Mouse (Mus musculus): ENCODE results near the gene Uvrag.
A peak's percentile ranks its signal among the peaks of the same experiment; 100 is the strongest.

The Uvrag gene

DNA sequence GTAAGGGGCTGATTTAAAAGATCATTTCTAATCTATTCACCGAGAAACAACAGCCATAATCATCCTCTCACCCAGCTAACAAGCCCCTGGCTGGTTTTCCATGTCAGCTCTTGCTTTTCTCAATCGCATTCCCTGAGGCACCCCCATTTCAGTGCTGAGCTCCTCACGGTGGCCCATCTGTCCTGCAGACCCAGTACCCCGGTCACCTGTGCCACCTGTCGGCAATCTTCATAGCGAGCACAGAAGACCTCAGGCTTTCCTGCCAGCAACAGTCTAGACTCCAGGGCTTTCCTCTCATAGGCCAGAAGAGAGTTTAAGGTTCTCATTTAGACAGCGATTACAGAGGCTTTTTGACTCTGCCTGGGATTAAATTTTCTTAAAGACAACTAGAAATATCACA is 115.7 kb downstream of the Uvrag start:
- DNase-seq (ENCODE audit: low read depth, low spot score) = peak; percentile 52

DNA sequence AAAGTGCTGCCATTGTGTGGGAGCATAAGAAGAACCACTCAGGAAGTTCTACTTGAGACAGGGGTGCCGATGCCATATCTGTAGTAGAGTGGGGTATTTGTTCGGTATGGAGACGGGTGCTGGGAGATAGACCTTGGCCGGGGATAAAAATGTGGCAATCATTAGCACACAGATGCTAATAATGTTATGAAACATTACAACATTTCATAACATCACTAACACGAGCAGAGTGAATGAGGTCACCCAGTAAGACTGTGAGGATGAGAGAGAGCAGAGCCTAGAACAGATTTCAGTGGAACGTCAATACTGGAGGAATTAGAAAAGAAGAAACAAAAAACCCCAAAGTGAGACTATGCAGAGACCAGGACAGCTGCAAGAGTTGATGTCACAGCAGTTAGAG is 116.2 kb downstream of the Uvrag start:
- no peak for DNase-seq (ENCODE audit: low read depth, low spot score)

DNA sequence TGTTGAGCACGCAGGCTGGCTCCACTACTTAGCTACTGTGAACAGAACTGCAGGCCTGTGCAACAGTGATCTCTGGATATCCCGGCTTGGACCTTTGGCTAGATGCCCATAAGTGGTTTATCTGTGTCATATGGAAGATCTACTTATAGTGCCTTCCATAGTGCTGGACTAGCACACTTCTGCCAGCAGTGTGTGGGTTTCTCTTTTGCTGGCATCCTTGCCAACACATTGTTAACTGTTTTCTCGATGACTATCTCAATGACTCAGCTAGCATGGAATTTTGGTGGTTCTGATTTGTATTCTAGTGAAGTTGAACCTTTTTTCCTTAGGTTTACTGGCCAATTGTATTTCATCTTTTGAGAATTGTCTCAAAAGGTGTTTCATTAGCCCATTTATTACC is 117.0 kb downstream of the Uvrag start:
- DNase-seq (ENCODE audit: low read depth, low spot score) = peak; percentile 72

DNA sequence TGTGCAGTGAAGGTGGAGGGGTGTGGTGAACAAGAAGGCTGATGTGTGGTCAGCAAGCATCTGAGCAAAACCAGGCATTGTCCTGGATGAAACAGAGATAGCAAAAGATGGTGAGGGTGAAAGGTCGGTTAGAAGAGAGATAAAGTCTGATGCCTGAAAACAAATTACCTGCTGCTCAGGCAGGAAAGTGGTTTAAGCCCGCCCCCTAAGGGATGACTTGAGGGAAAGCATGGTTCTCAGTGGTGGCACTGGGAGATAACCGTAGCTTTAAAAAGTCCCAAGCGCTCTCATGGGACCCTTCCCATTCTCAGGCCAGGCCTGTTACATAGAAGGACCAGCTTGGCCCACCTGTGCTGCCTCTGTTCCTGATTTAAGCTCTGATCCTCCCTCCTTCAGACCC is 119.7 kb downstream of the Uvrag start:
- no peak for DNase-seq (ENCODE audit: low read depth, low spot score)

DNA sequence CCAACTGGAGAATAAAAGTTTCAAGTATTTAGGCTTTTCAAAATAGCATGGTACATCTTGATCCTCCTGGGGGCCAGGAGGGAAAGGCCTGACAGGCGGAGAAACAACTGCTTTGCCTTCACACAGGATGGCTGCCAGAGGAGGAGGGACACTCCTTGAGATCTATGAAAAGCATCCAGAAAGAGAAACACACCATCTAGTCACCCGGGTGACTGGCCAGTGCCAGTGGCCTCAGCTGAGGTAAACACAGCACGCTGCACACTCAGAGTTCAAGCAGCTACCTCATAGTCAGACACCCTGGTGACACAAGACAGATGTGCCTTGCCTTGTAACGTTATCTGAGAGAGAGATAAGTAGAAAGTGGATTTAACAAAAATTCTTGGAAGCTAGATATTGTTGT is 120.6 kb downstream of the Uvrag start:
- no peak for DNase-seq (ENCODE audit: low read depth, low spot score)

DNA sequence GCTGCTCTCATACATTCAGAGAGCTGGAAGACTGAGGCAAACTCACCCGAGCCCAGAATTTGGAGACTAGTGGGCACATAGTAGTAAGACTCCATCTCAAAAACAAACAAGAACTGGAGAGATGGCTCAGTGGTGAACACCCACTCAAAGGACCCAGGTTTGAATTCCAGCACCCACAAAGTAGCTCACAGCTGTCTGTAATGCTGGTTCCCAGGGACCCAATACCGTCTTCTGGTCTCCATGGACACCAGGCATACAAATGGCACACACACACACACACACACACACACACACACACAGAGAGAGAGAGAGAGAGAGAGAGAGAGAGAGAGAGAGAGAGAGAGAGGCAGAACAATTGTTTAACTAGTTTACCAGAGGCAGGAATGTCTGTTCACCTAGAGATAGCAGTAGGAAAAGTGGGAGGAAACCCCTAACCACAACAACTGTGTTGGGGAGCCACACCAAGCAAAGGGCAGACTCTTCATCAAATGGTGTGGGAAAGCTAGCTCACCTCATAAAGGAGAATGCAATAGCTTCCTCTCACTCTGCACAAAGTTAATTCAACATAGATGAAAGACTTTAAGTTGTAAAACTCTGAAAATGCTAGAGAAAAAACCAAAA is 123.6 kb downstream of the Uvrag start:
- no peak for DNase-seq (ENCODE audit: low read depth, low spot score)

DNA sequence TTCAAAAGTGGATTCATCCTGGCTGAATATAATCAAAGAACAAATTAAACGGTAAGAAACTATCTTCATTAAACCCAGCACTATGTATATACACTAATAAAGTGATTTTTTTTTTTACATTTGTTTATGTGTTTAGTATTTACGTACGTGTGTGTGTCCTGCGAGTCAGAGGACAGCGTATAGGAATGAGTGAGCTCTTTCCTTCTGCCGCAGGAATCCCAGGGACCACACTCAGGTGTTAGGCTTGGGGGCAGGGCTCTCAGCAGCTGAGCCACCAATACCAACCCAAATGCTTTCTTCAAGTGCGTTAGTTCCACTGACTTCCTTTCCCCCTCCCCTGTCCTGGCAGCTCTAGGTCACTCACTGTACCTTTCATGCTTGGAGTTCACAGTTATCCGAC is 125.0 kb downstream of the Uvrag start:
- DNase-seq (ENCODE audit: low read depth, low spot score) = no peak

DNA sequence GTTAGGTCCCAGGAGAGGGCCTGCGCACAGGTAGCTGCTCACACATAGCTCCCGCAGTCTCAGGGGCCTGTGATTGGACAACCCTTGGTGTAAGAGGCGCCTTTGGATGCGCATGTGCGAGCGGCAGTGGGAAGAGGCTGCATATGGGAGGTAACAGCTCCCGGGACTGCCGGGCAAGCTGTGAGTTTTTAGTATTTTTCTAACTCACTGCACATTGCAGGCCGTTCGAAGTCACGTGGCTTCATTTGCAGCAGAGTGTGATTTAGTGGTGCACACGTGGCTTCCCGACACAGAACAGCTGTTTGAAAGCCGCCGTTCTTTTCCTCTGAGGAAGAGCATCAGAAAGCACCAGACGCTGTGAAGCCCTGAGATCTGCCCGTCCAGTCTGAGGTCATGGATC is 125.5 kb downstream of the Uvrag start:
- DNase-seq (ENCODE audit: low read depth, low spot score) = peak; percentile 86

DNA sequence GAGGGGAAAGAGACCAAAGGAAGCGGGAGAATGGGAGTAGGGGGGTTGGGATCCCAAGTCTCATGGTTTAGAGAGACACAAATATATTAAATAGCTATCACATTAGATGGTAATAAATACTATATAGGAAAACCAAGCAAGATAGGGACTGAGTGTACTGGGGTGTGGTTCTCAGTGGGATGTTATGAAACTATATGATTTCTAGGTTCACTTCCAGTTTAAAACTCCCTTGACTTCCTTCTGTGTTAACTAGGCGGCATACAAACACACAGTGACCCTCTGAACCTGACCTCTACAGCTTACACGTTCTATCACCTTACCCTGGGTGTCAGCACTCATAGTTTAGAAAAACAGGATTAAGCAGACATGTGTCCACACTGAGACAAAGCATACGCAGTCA is 126.3 kb downstream of the Uvrag start:
- DNase-seq (ENCODE audit: low read depth, low spot score) = no peak

DNA sequence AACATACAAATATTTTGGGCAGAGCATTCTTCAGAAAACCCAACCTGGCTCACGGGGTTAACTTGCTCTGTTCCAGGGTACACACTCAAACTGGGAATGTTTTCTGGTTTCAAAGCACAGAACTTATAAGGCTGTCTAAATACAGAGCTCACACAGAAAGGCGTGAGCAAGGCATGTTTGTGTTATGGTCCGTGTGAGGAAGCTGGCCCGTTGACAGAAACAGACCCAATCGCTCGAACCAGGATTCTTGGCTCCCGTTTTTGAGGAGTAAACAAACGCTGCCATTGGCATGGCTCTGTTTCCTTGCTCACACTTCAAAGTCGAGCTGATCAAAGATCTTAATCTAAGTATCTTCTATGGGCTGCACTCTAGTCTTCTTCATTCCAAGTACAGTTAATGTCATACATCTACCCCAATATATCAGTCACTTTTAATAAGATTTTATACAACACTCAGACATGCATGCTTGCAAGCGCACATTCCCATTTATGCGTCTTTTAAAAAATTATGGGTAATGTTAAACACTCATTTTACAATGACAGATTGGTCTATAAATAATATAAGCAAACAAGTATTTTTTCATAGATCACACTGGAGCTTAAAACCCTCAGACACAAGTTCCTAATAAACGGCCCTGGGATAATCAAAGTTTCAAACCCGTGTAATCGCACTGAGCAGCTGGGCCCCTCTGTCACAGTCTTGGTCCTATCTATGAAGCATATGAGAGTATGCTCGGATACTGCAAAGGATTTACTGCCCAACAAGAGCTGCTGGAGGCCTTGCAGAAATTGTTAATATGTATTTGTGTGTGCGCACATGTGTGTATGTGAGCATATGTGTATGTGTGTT is 133.2 kb downstream of the Uvrag start:
- no peak for DNase-seq (ENCODE audit: low read depth, low spot score)

DNA sequence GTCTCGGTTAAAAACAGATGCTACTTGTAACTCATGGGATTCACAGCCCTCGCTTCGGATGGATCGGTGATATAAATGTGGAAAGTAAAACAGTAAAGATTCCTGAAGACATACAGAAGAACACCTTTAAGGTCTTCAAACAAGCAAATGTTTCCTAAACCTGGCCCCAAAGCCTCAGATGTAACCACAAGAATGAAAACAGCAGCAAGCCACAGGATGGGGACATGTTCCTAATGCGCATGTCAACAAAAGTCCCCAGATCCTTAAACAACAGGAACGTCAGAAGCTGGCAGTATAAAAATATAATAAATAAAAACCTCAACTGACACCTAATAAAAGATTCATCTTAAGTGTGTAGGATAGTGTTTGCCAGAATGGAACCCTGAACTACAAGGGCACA is 137.7 kb downstream of the Uvrag start:
- DNase-seq (ENCODE audit: low read depth, low spot score) = no peak

DNA sequence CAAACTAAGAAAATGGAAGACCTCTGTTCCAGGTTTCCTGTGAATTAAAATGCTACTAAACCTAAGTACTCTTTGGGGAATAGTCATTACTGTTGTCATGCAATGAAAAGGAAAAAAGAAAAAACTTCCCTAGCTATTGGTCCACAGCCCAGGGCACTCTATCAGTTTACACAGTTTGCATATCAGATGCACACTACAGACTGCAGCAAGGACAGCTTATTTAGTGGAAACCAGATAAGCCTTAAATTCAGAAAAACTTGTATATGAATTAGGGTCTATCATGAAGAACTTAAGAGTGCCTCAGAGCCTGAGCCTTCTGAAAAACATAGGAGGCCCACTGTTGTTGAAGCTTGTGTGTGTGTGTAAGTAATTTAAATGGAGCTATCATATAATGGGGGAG is 142.2 kb downstream of the Uvrag start:
- DNase-seq (ENCODE audit: low read depth, low spot score) = no peak

DNA sequence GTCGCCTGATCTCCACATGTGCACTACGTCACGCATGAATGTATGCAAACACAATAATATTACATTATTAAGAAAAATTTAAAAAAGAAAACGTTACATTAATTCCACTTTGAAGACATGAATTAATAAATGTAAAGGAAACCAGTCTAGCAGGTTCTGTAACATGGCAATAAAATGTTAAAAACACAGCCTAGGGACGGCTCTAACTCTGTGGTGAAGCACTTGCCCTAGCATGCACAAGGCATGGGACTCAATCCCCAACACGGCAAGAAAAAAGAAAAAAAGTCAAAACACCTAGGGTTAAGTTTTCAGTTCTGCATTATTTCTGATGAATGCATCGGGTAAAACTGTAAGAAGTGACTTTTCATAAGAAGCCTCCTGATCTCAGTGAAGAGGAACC is 143.2 kb downstream of the Uvrag start:
- DNase-seq (ENCODE audit: low read depth, low spot score) = no peak

DNA sequence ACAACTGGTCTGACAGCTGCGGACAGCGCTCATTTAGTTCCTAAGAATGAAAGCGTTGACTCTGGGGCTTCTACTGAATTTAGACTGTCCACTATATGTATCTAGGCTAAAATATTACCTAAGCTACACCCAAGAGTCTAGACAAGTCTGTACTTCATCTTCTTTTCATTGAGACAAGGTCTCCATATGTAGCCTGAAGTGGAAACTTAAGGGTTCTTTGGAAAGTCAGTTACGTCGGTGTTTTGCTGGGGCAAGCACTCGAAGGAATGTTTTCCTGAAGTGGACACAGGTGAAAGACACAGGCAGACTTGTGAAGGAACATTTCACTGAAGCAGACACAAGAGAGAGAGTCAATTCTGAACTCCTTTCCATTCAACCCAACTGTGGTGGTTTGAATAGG is 144.2 kb downstream of the Uvrag start:
- no peak for DNase-seq (ENCODE audit: low read depth, low spot score)

DNA sequence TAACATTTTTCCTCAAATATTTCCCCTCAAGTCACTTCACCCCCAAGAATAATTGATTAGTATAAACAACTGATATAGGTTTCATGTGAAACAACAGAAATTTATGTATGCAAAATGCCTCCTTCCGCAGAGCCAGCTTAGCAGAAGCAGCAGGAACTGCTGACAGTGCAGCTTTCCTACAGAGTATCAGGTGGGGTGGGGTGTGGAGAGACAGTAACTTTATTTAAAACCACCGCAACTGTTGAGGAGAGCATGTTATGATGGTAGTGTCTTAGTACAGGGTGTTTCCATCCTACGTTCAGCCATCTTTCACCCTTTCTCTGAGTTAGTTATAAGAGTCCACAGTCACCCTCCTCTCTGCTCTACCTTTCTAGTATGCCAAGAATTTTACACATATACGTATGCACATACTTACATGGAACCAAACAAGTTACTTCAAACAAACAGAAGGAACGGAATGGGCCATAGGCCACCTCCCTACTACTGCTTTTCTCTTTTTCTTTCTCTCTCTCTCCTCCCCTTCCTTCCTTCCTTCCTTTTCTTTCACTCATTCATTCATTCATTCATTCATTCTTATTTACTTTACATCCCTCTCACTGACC is 145.7 kb downstream of the Uvrag start:
- DNase-seq (ENCODE audit: low read depth, low spot score) = no peak

DNA sequence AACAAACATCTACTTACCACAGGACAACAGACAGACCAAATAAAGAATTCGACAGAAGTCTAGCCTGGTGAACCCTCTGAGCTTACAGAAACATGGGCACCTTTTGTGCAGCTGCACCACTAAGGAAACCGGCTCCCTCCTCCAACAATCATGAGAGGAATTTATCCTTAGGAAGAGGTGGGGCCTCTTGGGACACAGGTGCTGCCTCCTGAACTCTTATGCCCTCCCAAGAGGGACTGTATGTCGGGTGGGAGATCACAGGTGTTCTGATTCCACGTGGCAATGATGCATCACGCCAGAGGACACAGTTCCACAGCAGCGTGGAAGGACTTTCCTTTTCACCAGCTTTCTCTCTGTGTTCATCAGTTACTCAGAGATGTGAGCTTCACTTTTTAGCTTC is 146.8 kb downstream of the Uvrag start:
- no peak for DNase-seq (ENCODE audit: low read depth, low spot score)

DNA sequence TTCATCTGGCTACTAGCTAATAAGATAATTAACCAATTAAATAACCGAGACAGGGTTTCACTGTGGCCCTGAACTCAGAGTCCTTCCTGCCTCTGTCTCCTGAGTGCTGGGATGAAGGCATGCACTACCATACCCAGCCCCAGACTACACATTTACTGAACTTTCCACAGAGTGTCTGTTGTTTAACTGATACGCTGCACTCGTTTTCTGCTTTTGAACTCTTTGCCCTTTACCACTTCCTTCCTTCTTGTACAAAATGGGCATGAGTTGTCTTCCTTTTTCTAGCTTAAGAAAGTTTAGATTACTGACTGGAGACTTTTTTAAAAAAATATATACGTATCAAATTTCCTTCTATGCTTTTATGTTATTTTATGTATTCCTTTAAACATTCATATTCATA is 147.5 kb downstream of the Uvrag start:
- no peak for DNase-seq (ENCODE audit: low read depth, low spot score)

DNA sequence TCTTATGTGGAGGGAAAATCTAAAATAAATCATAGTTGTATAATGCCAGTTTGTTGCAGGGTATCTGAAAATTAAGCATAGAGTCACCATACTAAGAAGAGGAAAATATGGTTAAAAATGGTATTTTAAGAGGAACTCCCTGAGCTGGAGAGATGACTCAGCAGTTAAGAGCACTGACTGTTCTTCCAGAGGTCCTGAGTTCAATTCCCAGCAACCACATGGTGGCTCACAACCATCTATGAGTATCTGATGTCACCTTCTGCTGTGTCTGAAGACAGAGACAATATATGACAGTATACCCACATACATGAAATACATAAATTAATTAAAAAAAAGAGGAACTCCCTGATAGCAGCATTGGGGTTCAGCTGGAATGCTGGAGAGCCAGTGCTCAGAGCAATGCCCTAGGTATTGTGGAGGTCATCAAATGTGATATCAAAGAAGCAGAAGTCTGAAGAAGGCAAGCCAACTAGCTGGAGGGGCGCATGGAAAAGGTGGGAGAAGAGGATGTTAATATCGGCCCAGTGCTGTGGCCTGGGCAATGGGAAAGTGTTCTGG is 149.7 kb downstream of the Uvrag start:
- DNase-seq (ENCODE audit: low read depth, low spot score) = no peak

DNA sequence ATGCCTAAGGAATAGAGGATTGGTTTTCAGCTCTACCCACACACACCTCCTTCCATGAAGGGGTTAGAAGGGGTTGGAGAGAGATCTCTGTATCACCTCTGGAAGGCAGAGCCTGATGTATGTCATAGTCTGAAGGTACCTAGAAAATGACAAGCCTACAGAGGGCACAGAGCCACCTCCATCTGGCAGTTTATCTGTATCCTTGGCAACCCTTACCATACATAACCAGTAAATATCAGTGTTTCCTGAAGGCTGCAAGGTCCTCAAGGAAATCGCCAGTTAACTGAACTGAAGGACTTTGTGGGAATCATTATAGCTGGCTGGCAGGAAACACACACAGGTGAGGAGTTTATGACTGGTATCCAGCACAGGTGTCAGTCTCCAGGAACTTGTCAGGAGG is 150.4 kb downstream of the Uvrag start:
- no peak for DNase-seq (ENCODE audit: low read depth, low spot score)

DNA sequence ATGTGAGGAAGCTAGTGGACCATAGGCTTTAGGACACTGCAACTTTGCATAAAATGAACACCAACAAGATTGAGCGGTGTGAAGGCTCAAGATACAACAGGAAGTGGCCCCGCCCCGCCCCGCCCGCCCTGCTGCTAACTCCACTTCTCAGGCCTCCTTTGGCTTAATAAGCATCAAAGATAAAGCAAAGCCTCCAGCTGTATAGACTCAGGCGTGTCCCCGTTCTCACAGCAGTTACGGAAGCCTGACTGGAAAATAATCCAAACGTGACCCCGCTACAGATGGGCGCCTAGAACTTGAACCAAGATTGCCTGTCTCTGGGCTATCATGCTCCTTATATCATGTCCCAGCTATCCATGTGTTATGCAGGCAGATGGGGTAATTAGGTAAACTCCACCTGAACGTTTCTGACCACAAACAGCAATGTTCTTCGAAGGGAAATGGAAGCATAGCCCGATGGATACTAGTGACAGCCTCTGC is 153.9 kb downstream of the Uvrag start:
- no peak for DNase-seq (ENCODE audit: low read depth, low spot score)

DNA sequence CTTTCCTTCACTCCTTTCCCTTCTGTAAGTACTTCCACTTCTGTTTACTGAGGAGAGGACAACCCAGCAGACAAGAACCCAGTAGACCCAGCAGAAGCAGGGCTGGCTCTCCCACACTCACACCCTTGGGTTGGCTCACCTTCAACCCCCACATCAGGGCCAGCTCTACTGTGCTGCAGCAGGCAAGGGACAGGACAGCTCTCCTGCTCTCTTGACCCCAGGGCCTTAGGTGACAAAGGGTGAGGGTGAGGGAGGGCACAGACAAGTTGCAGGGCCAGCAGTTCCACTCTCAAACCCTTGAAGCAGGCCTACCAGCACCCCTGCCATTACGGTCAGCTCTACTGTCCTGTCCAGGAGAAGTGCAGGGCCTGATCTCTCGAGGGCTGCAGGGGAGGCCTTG is 155.0 kb downstream of the Uvrag start:
- DNase-seq (ENCODE audit: low read depth, low spot score) = no peak

DNA sequence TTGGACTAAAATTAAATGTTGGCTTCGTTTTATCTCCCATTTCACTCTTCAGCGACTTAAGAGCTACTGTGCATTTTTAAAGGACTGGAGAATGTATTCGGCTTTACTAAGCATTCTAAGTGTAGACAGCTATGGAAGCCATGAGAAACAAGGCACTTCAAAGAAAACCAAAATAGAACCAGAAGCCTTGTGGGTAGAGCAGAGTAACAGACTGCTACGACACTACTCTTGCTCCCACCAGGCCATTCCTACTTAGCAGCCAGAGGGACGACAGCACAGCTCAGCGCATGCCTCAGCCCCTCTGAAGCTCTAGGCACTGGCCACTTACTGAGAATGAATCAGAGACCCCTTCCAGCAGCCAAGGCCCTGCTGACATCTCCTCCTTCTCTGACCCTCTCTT is 155.5 kb downstream of the Uvrag start:
- DNase-seq (ENCODE audit: low read depth, low spot score) = no peak

DNA sequence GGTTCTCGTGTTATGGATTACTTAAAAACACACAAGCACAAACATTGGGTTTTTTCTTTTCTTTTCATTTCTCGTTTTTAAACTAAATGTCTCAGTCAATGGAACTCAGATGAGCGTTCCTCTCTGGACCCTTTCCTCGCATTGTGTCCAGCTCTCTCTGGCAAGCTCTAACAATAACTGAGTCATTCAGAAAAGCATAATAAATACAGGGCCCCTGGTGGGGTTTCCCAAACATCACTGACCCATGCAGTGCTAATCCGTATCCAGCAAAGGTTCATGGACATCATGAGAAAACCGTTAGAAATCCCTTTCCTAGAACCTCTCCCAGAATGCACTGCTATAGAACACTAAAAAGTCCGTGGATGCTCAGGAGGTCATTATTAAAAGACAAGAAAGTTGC is 156.6 kb downstream of the Uvrag start:
- DNase-seq (ENCODE audit: low read depth, low spot score) = no peak
